Mouse (Mus musculus) cortical plate, adult 2 months (tissue): ENCODE measurements around the gene Sos2.

ENCODE experiments used
- CTCF ChIP-seq: fragments of 200-500 bp; IDR thresholded peaks from 2 replicates; pipeline ENCODE4 v1.5.1; 2011; ENCODE audit warnings: mild to moderate bottlenecking, control low read depth, low read length; ENCODE audit not compliant: insufficient read depth; ENCODE audit errors: extremely low read depth
- POLR2A ChIP-seq: fragments of 200-500 bp; IDR thresholded peaks from 2 replicates; pipeline ENCODE4 v1.6.1; 2011; ENCODE audit warnings: mild to moderate bottlenecking, low read length, control low read depth; ENCODE audit not compliant: insufficient read depth; ENCODE audit errors: extremely low read depth

DNA sequence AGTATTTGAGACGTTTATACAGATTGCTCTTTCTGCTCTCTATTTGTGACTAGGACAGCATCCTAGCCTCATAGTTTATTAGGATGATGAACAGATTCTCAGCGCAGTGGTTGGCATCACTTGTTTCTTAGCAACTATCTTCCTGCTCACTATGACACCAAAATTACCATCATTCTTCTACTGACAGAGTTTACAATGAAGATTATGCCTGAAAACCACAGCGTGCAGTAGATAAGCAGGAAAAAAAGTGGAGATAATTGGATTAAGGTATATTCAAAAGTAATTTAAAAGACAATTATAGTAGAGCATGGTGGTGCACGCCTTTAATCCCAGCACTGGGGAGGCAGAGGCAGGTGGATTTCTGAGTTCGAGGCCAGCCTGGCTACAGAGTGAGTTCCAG lies 88.5 kb downstream of the Sos2 start:
- TF ChIP-seq POLR2A = no peak
- TF ChIP-seq CTCF = no peak
